Mouse (Mus musculus) cerebellum, adult 9-11 months (tissue): ENCODE data around the gene Wdr45.

Experiments
- DNase-seq: peaks from one replicate; pipeline ENCODE4 v3.0.0; 2022

Wdr45 gene

DNA sequence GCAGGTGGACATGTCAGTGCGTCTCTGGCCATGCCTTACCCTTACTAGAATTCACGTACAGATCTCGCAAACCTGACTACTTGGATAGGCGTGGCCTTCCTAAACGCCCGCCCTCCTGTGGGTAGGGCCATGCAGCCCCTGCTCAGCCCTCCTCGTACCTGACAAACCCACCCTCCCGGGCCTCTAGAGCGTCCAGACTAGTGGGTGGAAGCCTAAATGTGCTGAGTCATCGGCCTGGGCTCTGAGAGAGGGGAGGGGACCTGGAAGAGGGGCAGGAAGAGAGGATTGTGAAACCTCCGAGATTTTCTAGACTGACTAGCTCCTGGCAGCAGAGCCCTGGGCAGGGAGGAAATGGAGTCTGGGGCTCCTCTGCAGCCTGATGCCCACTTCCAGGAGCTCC, 51.6 kb downstream of the Wdr45 start:
- DNase-seq = no peak

DNA sequence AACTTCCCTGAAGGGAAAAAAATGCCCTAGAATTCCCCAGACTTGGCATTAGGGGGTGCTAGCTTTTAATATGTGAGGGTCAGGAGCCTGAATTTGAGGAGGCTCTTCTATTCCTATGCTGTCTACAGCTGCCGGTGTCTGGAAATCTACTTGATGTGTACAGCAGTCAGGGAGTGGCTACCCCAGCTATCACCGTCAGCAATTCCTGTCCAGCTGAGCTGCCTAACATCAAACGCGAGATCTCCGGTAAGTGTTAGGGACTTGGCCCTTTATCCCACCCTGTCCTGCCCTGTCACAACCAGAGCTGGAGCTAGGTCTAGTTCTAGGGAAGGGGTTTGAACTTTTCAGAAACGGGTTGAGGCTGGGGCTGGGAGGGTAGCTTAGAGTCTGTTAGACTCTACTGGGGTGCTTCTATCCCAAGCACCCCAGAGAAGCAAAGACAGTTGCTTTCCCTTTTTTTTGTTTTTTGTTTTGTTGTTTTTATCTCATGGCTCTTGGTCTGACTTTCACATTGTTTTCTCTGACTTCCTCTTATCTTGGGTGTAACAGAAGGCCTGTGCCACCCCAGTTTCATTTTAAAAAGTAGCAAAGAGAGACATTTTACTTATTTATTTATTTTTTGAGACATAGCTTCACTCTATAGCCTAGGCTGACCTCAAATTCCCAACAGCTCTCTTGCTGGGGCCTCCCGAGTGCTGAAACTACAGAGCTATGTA, 55.3 kb downstream of the Wdr45 start:
- no peak for DNase-seq

DNA sequence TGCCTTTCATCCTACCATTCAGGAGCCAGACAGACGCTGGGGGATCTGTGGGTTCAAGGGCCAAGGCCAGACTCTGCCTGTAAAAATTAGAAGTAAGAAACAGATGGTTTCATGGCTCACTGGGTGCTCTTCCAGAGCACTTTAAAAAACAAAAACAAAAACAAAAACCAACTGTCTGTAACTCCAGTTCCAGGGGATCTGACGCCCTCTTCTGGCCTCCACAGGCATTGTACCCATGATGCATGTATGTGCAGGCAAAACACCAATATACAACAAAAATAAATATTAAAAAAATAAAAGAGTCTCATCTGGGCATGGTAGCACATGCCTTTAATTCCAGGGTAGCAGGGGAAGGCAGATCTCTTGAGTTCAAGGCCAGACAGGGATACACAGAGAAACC, 58.6 kb downstream of the Wdr45 start:
- no peak for DNase-seq

DNA sequence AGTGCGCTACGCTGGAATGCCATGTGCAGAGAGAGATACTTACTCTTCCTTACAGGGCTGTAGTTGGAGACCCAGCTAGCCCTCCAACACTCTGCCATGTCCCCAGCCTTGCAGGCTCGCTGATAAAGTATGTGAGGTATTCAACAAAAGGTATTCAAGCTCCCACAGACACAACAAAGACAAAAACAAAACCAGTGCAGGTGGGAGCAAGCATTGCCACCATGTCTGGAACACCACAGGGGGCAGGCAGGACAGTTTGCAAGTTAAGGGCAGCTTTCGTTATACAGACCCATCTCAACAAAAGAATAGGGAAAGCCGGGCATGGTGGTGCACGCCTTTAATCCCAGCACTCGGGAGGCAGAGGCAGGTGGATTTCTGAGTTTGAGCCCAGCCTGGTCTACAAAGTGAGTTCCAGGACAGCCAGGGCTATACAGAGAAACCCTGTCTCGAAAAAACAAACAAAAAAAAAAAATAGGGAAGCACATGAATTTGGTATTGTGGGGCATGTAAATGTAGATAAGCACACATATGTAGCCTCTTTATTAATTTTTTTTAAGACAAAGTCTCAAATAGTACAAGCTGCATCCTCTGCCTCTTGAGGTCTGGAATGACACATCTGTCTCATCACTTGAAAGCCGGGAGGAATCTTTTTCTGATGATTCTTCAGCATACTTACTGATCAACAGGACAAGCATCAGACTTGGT, 61.5 kb downstream of the Wdr45 start:
- DNase-seq = no peak

DNA sequence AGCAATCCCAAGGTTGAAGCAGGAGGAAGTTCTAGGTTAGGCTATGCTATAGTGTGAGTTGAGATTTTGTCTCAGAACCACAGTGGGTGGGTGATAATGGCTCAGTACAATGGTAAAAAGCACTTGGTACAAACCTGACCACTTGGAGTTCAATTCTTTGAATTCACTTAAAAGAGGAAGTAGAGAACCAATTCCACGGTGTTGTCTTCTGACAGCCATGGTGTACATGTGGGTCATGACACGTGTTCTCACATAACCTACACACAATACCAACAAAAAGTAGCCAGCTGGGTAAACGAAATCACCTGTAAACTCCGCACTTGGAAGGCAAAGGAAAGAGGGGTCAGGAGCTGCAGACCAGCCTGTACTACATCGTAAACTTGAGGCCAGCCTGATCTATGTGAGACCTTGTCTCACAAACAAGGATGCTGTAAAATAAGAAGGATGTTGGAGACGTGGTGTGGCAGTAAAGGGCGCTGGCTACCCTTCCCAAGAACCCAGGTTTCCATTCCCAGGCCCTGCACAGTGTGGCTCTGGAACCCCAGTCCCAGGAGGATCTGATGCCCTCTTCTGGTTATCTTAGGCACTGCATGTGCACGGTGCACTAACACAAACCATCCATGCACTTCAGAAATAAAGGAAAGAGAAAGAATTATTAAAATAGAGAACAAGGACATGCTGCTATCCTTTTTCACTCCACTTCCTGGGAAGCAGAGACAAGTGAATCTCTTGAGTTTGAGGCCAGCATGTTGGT, 62.4 kb downstream of the Wdr45 start:
- DNase-seq = peak; percentile 54
